Mouse (Mus musculus) liver, embryonic 12.5 days (tissue): ENCODE data around the gene Tent5c. TPM values are rescaled to one million over a fixed set of nuclear protein-coding genes. Genes with fewer than 3 reads are reported as not detected.
A peak's percentile ranks its signal among the peaks of the same experiment; 100 is the strongest.

Experiments
- ATAC-seq: fragments of 200-750 bp; cut with Nextera tagmentation; 2 replicates; pipeline ENCODE4 v1.8.0; 2017; ENCODE audit warnings: moderate number of reproducible peaks, mild to moderate bottlenecking, moderate library complexity
- H3K27ac ChIP-seq: fragments of 300-500 bp; sonication (generic); 2 replicates; pipeline ENCODE4 v1.5.1; 2016; ENCODE audit warnings: mild to moderate bottlenecking
- H3K27me3 ChIP-seq: fragments of 300-500 bp; sonication (generic); replicated peaks from 2 replicates; pipeline ENCODE4 v1.6.1; 2016; ENCODE audit warnings: mild to moderate bottlenecking, moderate library complexity
- H3K36me3 ChIP-seq: fragments of 300-500 bp; sonication (generic); 2 replicates; pipeline ENCODE4 v1.6.1; 2016; ENCODE audit warnings: mild to moderate bottlenecking, moderate library complexity
- H3K4me1 ChIP-seq: fragments of 300-500 bp; sonication (generic); 2 replicates; pipeline ENCODE4 v1.6.1; 2016
- H3K4me2 ChIP-seq: fragments of 300-500 bp; sonication (generic); 2 replicates; pipeline ENCODE4 v1.6.1; 2016; ENCODE audit warnings: mild to moderate bottlenecking, moderate library complexity
- H3K4me3 ChIP-seq: fragments of 300-500 bp; sonication (generic); 2 replicates; pipeline ENCODE4 v1.5.1; 2016; ENCODE audit warnings: mild to moderate bottlenecking, moderate library complexity
- H3K9ac ChIP-seq: fragments of 300-500 bp; sonication (generic); 2 replicates; pipeline ENCODE4 v1.6.1; 2016; ENCODE audit warnings: mild to moderate bottlenecking, moderate library complexity
- H3K9me3 ChIP-seq: fragments of 300-500 bp; sonication (generic); replicated peaks from 2 replicates; pipeline ENCODE4 v1.6.1; 2016; ENCODE audit warnings: mild to moderate bottlenecking, moderate library complexity
- WGBS: fragments of 180-500 bp; shearing (Covaris S2); methylation state at CpG from one replicate; pipeline ENCODE4 v1.1.7; 2016; ENCODE audit not compliant: insufficient replicate concordance; 5-methylcytosine and 5-hydroxymethylcytosine counted together
- polyA plus RNA-seq: library from polyadenylated mRNA; unstranded; fragments of >200 nt; fragmentation: Nextera tagmentation; extraction: Ambion mirVana; gene quantifications from 2 replicates; pipeline ENCODE4 v1.2.1, GENCODE M21; 2016

Tent5c gene
- polyA plus RNA-seq, 1 experiment from 2014 or later, result 59.8 TPM

DNA sequence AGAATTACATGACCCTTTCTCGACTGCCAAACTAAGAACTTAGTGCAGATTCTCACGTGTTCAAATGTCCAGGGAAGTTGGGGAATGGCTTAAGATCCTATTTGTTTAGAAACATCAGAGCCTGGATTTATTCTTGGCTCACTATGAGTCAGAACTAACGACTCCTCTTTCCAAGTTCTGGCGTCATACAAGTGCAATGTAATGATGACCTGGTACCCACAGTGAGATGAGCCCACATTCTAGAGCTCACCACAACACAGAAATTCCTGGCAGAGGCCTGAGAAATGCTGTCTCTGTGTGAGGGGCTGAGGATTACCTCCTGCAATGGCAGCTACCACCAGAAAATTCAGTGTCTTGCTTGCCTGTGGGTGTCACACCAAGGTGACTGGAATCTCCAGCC is 18.1 kb upstream of the Tent5c start:
- H3K4me1 ChIP-seq, result peaks cover 11% of the 10 kb centered on the region
- H3K27me3 ChIP-seq, result peaks cover 19% of the 10 kb centered on the region
- H3K9me3 ChIP-seq, result no peaks in the 10 kb centered on the region
- H3K27ac ChIP-seq, result no peak overlapping the region
- no peak overlapping the region for H3K9ac ChIP-seq
- 52% methylated on average over 4 of the region's 4 CpGs for WGBS
- H3K4me3 ChIP-seq, result no peak overlapping the region
- no peak overlapping the region for H3K4me2 ChIP-seq
- no peak for ATAC-seq
- no peaks in the 10 kb centered on the region for H3K36me3 ChIP-seq

DNA sequence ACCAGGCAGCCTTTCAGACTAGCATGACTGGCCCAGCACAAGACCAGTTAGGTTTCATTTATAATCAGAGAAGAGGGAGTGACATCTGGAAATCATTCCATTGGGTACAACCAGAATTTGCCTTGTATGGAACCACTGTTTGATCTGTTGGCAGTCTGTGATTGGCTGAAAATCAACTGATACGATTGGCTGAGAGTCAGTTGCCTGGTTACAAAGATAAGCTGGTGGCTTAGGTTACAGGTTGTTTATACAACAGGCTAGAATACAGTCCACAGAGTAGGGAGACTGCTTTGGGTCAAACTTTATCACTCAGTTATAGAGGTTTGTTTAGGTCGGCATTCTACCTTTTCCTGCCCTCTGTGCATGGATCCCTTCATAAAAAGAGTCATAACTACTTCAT is 17.6 kb upstream of the Tent5c start:
- Histone ChIP-seq H3K36me3 (no peaks in the 10 kb centered on the region), H3K4me2 (no peak overlapping the region), H3K4me1 (peaks cover 11% of the 10 kb centered on the region), H3K9ac (no peak overlapping the region), H3K9me3 (no peaks in the 10 kb centered on the region), H3K27ac (no peak overlapping the region), H3K4me3 (no peak overlapping the region), H3K27me3 (peaks cover 14% of the 10 kb centered on the region)
- 47% methylated on average over 2 of the region's 2 CpGs for WGBS
- ATAC-seq, result peak; percentile 75

GRCm38 (mm10) chr3:100503882-100504281 is 14.8 kb upstream of the Tent5c start:
- 68% methylated on average over 6 of the region's 6 CpGs for WGBS
- Histone ChIP-seq H3K27ac (no peak overlapping the region), H3K9me3 (peaks cover 3% of the 10 kb centered on the region; the same call in 1 of the 2 replicates), H3K9ac (no peak overlapping the region), H3K36me3 (no peaks in the 10 kb centered on the region), H3K4me3 (no peak overlapping the region), H3K4me1 (peaks cover 11% of the 10 kb centered on the region), H3K4me2 (no peak overlapping the region), H3K27me3 (0 out of 2 replicates have a peak, but pooled peaks cover 6% of the 10 kb centered on the region)
- no peak for ATAC-seq

GRCm38 (mm10) chr3:100502516-100502915 is 13.4 kb upstream of the Tent5c start:
- no peaks in the 10 kb centered on the region for H3K36me3 ChIP-seq
- no peak overlapping the region for H3K4me2 ChIP-seq
- H3K4me3 ChIP-seq, result no peak overlapping the region
- no peak overlapping the region for H3K27ac ChIP-seq
- peaks cover 3% of the 10 kb centered on the region; the same call in 1 of the 2 replicates for H3K9me3 ChIP-seq
- no peak overlapping the region for H3K9ac ChIP-seq
- ATAC-seq, result no peak
- 73% methylated on average over 6 of the region's 6 CpGs for WGBS
- H3K4me1 ChIP-seq, result peaks cover 11% of the 10 kb centered on the region
- 0 out of 2 replicates have a peak, but pooled peaks cover 8% of the 10 kb centered on the region for H3K27me3 ChIP-seq

DNA sequence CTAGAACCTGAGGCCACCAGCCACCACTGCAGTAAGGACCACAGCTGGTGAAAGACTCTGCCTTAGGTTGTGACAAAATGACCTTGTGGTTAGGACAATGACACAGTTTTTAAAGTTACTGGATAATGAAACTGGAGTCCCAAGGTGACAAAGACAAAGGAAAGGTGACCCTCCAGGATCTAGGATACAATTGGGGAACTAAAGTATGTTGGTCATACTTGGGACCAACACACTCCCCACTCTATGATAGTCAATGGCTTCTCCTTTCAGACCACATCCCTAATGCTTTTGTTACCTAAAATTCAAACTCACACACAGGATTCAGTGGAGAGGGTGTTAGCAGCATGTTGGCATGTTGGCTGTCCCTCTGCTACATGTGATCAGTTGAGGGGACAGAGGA is 12.8 kb upstream of the Tent5c start:
- ATAC-seq, result no peak
- H3K27ac ChIP-seq, result no peak overlapping the region
- H3K9me3 ChIP-seq, result peaks cover 3% of the 10 kb centered on the region; the same call in 1 of the 2 replicates
- no peak overlapping the region for H3K9ac ChIP-seq
- no peak overlapping the region for H3K4me2 ChIP-seq
- no peak overlapping the region for H3K4me3 ChIP-seq
- no peaks in the 10 kb centered on the region for H3K36me3 ChIP-seq
- H3K27me3 ChIP-seq, result 0 out of 2 replicates have a peak, but pooled peaks cover 8% of the 10 kb centered on the region
- H3K4me1 ChIP-seq, result peaks cover 7% of the 10 kb centered on the region

GRCm38 (mm10) chr3:100496081-100496480 is 7.0 kb upstream of the Tent5c start:
- no peak for ATAC-seq
- no peaks in the 10 kb centered on the region; the same call in 1 of the 2 replicates for H3K4me1 ChIP-seq
- no peak overlapping the region for H3K4me3 ChIP-seq
- H3K4me2 ChIP-seq, result no peak overlapping the region
- H3K27ac ChIP-seq, result no peak overlapping the region
- H3K9ac ChIP-seq, result no peak overlapping the region
- no peaks in the 10 kb centered on the region for H3K36me3 ChIP-seq
- H3K27me3 ChIP-seq, result 0 out of 2 replicates have a peak, but pooled peaks cover 3% of the 10 kb centered on the region
- 67% methylated on average over 3 of the region's 3 CpGs for WGBS
- peaks cover 3% of the 10 kb centered on the region; the same call in 1 of the 2 replicates for H3K9me3 ChIP-seq

DNA sequence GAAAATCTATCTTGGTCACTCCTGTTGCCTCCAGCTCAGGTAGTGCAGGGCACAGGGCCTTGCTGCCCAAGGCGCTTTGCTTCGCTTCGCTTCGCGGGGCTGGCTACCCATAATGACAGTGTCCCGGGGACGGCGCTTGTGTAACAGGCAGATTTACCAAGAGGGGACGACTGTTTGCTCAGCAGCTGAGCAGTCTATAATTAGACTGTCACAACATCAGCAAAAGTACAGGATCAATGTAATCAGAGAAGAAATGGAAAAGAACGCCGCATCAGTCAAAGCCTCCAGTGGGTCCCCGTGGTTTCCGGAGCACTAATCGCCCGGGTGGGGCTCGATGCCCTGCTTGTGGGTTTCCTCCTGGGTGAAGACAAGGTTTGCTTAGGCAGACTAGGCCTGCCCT is 6.3 kb upstream of the Tent5c start:
- Histone ChIP-seq H3K4me3 (no peak overlapping the region), H3K27ac (no peak overlapping the region), H3K27me3 (0 out of 2 replicates have a peak, but pooled peaks cover 3% of the 10 kb centered on the region), H3K4me2 (no peak overlapping the region), H3K9me3 (no peaks in the 10 kb centered on the region), H3K9ac (no peak overlapping the region), H3K4me1 (peaks cover 3% of the 10 kb centered on the region), H3K36me3 (no peaks in the 10 kb centered on the region)
- ATAC-seq, result no peak
- WGBS, result 81% methylated on average over 16 of the region's 16 CpGs

DNA sequence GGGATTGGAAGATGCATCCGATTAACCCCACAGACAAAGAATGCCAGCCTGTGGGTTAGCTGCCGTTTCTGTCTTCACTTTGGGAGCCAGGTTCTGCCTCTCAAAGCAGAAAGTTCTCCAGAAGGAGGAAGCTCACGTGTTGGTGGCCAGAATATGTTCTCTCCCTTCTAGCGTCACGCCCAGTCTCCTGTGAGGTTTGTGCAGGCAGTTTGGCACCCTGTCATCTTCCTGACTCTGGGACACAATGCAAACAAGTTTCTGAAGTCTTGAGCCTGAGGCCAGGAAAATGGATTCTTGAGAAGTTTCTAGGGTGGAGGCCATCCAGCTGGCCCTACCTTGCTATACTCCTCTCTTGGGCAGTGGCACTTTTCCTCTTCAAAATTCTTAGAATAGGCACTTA is 5.8 kb upstream of the Tent5c start:
- H3K4me3 ChIP-seq, result no peak overlapping the region
- no peak overlapping the region for H3K4me2 ChIP-seq
- no peaks in the 10 kb centered on the region for H3K36me3 ChIP-seq
- no peaks in the 10 kb centered on the region for H3K9me3 ChIP-seq
- 64% methylated on average over 5 of the region's 5 CpGs for WGBS
- H3K27me3 ChIP-seq, result 0 out of 2 replicates have a peak, but pooled peaks cover 3% of the 10 kb centered on the region
- H3K27ac ChIP-seq, result no peak overlapping the region
- peaks cover 9% of the 10 kb centered on the region for H3K4me1 ChIP-seq
- no peak for ATAC-seq
- no peak overlapping the region for H3K9ac ChIP-seq

DNA sequence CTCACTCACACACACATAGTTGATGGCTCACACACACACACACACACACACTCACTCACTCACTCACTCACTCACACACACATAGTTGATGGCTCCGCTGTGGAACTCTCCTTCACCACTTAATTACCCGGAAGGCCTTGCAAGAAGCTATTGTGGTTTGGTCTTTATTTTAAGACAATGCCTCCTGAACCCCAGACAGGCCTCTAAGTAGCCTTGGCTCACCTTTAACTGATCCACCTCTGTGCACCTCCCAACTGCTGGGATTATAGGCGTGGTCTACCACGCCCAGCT is 831 bp upstream of the Tent5c start:
- H3K27ac ChIP-seq, result peak overlapping the region; percentile 100
- 18% methylated on average over 4 of the region's 4 CpGs for WGBS
- peak overlapping the region; percentile 98 for H3K4me3 ChIP-seq
- peak overlapping the region; percentile 94 for H3K4me2 ChIP-seq
- H3K36me3 ChIP-seq, result peaks cover 5% of the 10 kb centered on the region; the same call in 1 of the 2 replicates
- no peaks in the 10 kb centered on the region for H3K9me3 ChIP-seq
- H3K9ac ChIP-seq, result peak overlapping the region; percentile 89
- ATAC-seq, result no peak
- H3K4me1 ChIP-seq, result peaks cover 44% of the 10 kb centered on the region
- H3K27me3 ChIP-seq, result peaks cover 26% of the 10 kb centered on the region

GRCm38 (mm10) chr3:100488251-100489132 is 632 bp downstream of the Tent5c start:
- H3K4me3 ChIP-seq, result peak overlapping the region; percentile 98
- peak; percentile 36 for ATAC-seq
- peak overlapping the region; percentile 98 for H3K9ac ChIP-seq
- peaks cover 59% of the 10 kb centered on the region for H3K4me1 ChIP-seq
- H3K27me3 ChIP-seq, result peaks cover 26% of the 10 kb centered on the region
- peaks cover 5% of the 10 kb centered on the region; the same call in 1 of the 2 replicates for H3K36me3 ChIP-seq
- peak overlapping the region; percentile 100 for H3K27ac ChIP-seq
- peak overlapping the region; percentile 94 for H3K4me2 ChIP-seq
- H3K9me3 ChIP-seq, result no peaks in the 10 kb centered on the region
- under 1% methylated on average over 66 of the region's 66 CpGs for WGBS

GRCm38 (mm10) chr3:100487046-100487445 is 2.1 kb downstream of the Tent5c start:
- H3K27ac ChIP-seq, result peak overlapping the region; percentile 100
- no peak for ATAC-seq
- H3K4me3 ChIP-seq, result peak overlapping the region; percentile 98
- H3K9ac ChIP-seq, result peak overlapping the region; percentile 98
- peaks cover 26% of the 10 kb centered on the region for H3K27me3 ChIP-seq
- peaks cover 5% of the 10 kb centered on the region; the same call in 1 of the 2 replicates for H3K36me3 ChIP-seq
- 61% methylated on average over 2 of the region's 2 CpGs for WGBS
- H3K9me3 ChIP-seq, result no peaks in the 10 kb centered on the region
- peak overlapping the region; percentile 94 for H3K4me2 ChIP-seq
- H3K4me1 ChIP-seq, result peaks cover 71% of the 10 kb centered on the region

- Histone ChIP-seq H3K9me3 (no peaks in the 10 kb centered on the region), H3K9ac (peak overlapping the region; percentile 98), H3K4me3 (peak overlapping the region; percentile 98), H3K4me2 (peak overlapping the region; percentile 94), H3K27ac (peak overlapping the region; percentile 100), H3K27me3 (peaks cover 26% of the 10 kb centered on the region), H3K4me1 (peaks cover 84% of the 10 kb centered on the region), H3K36me3 (peaks cover 7% of the 10 kb centered on the region)
- 61% methylated on average over 11 of the region's 11 CpGs for WGBS
- no peak for ATAC-seq
These were observed 3.6 kb downstream of the Tent5c start for GRCm38 (mm10) chr3:100485390-100486132.
